Mouse (Mus musculus) brain, adult 10 weeks (tissue): ENCODE results near the gene AI467606. TPM values are rescaled to one million over a fixed set of nuclear protein-coding genes. Genes with fewer than 3 reads are reported as not detected.

Experiments
- polyA plus RNA-seq: library from polyadenylated mRNA; stranded (reverse); fragments of 350-450 nt; fragmentation: Illumina TruSeq; extraction: RNeasy Lipid Tissue Mini Kit (QIAGEN cat#74804); gene quantifications from one replicate; pipeline ENCODE4 v1.2.3, GENCODE M21; 2015; ENCODE audit warnings: low read depth, low replicate concordance

The AI467606 gene
- 2.3 TPM for polyA plus RNA-seq

GRCm38 (mm10) chr7:127091114-127091896, at the start of gene AI467606:
AI467606 (plus strand) TSS chr7:127091359.

DNA sequence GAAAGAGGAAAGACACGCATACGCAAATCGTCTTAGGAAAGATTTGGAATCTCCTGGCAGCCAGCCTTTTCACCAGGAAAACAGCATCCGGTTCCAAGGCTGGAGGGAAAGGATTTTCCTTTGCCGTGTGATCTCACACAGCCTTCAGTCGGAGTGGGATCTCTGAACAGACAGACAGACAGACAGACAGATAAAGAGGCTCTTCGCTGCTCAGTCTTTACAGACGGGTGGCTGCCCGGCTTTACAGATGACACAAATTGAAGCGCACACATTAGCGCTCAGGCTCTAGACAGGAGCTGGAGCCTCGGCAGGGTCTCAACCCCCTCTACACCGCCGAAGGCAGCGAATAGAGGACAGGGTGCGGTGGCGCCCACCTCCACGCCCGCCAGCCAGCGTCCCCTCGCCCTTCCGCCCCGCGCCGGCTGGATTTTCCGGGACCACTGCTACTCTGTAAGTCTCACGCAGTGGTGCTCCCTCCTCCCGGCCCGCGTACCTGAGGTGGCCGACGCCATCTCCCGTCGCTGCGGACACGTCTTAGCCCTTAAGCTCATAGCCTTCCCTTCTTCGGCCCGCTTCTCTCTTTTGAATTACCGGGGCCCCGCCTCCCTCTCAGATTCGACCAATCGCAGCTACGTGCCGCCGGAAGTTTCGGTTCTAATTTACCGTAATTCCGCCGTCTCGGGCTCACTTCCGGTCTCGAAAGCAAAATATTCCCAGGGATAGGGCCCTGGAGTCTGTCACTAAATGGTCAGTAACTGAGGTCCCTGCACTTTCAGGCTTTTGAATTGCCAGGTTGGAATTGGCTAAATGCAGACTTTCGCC, 49.1 kb upstream of the AI467606 start, which contains the start of gene Kif22:
Gene Kif22, minus strand, starts transcription at position 621 of the 822 bp plus-strand sequence.

DNA sequence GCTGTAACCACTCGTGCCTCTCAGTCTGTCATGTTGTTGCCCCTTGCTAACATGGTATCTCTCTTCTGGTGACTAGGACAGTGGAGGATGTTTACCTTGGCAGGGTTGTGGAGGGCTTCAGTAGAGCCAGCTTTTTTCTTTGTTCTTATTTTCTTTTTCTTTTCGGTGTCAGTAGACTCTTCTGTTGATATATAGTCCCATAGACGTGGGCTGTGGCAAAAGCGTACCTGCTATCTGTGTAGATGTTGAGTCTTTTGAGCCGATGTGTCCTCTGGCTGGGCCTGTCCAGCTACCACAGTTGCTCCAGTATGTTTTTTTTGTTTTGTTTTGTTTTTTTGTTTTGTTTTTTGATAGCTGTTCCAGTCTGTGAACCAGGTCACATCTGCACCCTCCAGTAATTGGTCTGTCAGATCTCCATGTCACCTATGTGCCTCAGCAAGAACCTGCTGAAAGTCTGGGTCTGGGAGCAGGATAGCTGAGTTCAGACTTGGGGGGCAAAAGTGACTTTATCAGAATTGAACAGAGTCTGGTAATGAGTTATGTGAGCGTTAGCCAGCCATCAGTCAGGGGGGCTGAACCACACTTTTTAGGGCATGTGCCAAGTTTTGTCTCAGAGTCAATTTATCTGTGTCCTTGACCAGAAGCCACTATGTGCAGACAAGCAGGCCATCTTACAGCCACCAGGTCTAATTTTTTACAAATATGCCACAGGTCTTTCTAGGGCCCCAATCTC, 3.7 kb upstream of the AI467606 start, which contains the start of gene Zg16:
Gene Zg16, minus strand, starts transcription at position 51 of the 733 bp plus-strand sequence.

GRCm38 (mm10) chr7:127121911-127122270, 30.7 kb downstream of the AI467606 start, which contains the start of gene Qprt:
Qprt (minus strand) TSS chr7:127122226.

GRCm38 (mm10) chr7:127137262-127138017, 46.3 kb downstream of the AI467606 start, which contains the start of gene Spn:
Spn (minus strand) TSS chr7:127137823.

Other genes starting within 250 kb of the AI467606 start
- 32.7 TPM for gene Doc2a, start 243.9 kb upstream of the AI467606 start, polyA plus RNA-seq
- gene Hirip3, start 229.4 kb upstream of the AI467606 start, polyA plus RNA-seq = 46.0 TPM
- gene Ino80e, start 229.0 kb upstream of the AI467606 start, polyA plus RNA-seq = 57.0 TPM
- gene Taok2, start 206.7 kb upstream of the AI467606 start, polyA plus RNA-seq = 79.3 TPM
- gene Tmem219, start 168.4 kb upstream of the AI467606 start, polyA plus RNA-seq = 29.0 TPM
- gene Kctd13, start 162.5 kb upstream of the AI467606 start, polyA plus RNA-seq = 159 TPM
- 39.0 TPM for gene Asphd1, start 141.8 kb upstream of the AI467606 start, polyA plus RNA-seq
- gene Sez6l2, start 140.8 kb upstream of the AI467606 start, polyA plus RNA-seq = 234 TPM
- 168 TPM for gene Cdipt, start 115.4 kb upstream of the AI467606 start, polyA plus RNA-seq
- gene Cdiptos, start 115.3 kb upstream of the AI467606 start, polyA plus RNA-seq = 0.82 TPM
- 4.3 TPM for gene Mvp, start 76.7 kb upstream of the AI467606 start, polyA plus RNA-seq
- gene Pagr1b, start 74.9 kb upstream of the AI467606 start, polyA plus RNA-seq = not detected
- gene Pagr1a, start 74.0 kb upstream of the AI467606 start, polyA plus RNA-seq = 21.8 TPM
- gene Gm42742, start 70.3 kb upstream of the AI467606 start, polyA plus RNA-seq = 57.4 TPM
- 205 TPM for gene Prrt2, start 70.1 kb upstream of the AI467606 start, polyA plus RNA-seq
- 137 TPM for gene Maz, start 64.3 kb upstream of the AI467606 start, polyA plus RNA-seq
- gene Kif22, start 48.9 kb upstream of the AI467606 start, polyA plus RNA-seq = 8.7 TPM
- gene Zg16, start 4.0 kb upstream of the AI467606 start, polyA plus RNA-seq = not detected
- gene Qprt, start 30.9 kb downstream of the AI467606 start, polyA plus RNA-seq = 0.36 TPM
- gene Spn, start 46.5 kb downstream of the AI467606 start, polyA plus RNA-seq = 0.21 TPM
- 74.5 TPM for gene Cd2bp2, start 104.7 kb downstream of the AI467606 start, polyA plus RNA-seq
- 53.6 TPM for gene Tbc1d10b, start 117.1 kb downstream of the AI467606 start, polyA plus RNA-seq
- 5.3 TPM for gene Mylpf, start 117.5 kb downstream of the AI467606 start, polyA plus RNA-seq
- gene Zfp553, start 141.7 kb downstream of the AI467606 start, polyA plus RNA-seq = 14.3 TPM
- 6.4 TPM for gene Sept1, start 141.8 kb downstream of the AI467606 start, polyA plus RNA-seq
- gene Zfp771, start 152.9 kb downstream of the AI467606 start, polyA plus RNA-seq = 23.6 TPM
- 44.7 TPM for gene Dctpp1, start 169.3 kb downstream of the AI467606 start, polyA plus RNA-seq
- gene Sephs2, start 182.7 kb downstream of the AI467606 start, polyA plus RNA-seq = 35.9 TPM
- 0.46 TPM for gene Itgal, start 204.9 kb downstream of the AI467606 start, polyA plus RNA-seq